Mouse (Mus musculus): ENCODE measurements around the gene Kcnmb2. TPM values are rescaled to one million over a fixed set of nuclear protein-coding genes. Genes with fewer than 3 reads are reported as not detected.

Kcnmb2 gene
- polyA plus RNA-seq, 1 experiment = not detected

DNA sequence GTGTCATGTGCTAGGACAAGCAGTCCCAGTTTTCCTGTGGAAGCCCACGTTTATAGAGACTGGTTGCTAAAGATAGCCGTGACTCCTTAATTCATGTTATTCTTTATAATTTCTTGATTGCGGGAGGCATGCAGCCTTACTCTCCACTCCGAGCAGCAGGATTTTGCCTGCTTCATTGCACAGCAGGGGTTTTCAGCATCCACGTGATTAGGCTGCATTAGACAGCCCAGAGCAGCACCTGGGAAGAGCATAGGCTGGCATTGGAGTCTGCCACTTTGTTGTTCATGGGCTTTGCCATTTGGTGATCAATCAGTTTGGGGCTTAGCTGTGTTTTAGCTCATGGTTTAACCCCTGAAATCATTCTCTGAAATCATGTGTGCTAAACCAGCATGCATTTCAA is 80.1 kb downstream of the Kcnmb2 start:
- TF ChIP-seq CTCF (IDR thresholded peaks at IDR 0.05; ENCODE audit: insufficient read depth, low read depth, low read length) (no peak), POLR2A (IDR thresholded peaks at IDR 0.05; ENCODE audit: insufficient read depth, low read depth, low read length) (no peak)
- Histone ChIP-seq H3K4me1 (ENCODE audit: control insufficient read depth, insufficient read depth, low read length) (no peaks in the 10 kb centered on the region), H3K4me3 (ENCODE audit: insufficient read depth, low read depth, low read length) (no peak overlapping the region), H3K27ac (ENCODE audit: insufficient read depth, low read depth, low read length) (no peak overlapping the region)
- 26% methylated on average over 5 of the region's 5 CpGs for WGBS

DNA sequence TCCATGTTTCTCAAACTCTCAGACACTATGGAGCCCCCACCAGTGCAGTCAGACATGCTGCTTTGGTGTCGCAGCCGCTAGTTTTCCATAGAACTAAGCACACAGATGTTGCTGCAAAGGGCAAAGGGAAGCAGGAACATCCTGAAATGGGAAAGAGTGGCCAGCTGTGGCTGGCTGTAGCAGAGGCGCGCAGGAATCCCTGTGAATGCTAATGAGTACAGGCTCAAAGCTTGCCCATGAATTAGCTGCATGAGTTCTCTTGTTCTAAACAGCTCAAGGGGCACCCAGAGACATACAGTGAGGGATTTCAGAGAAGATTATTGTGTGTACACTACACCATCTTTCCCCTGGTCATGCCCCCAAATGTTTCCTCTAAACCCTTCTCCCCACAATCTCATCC is 82.8 kb downstream of the Kcnmb2 start:
- TF ChIP-seq POLR2A (IDR thresholded peaks at IDR 0.05; ENCODE audit: insufficient read depth, low read depth, low read length) (no peak), CTCF (IDR thresholded peaks at IDR 0.05; ENCODE audit: insufficient read depth, low read depth, low read length) (no peak)
- H3K27ac ChIP-seq (ENCODE audit: insufficient read depth, low read depth, low read length) = no peak overlapping the region
- 76% methylated on average over 4 of the region's 4 CpGs for WGBS
- no peak overlapping the region for H3K4me3 ChIP-seq (ENCODE audit: insufficient read depth, low read depth, low read length)
- H3K4me1 ChIP-seq (ENCODE audit: control insufficient read depth, insufficient read depth, low read length) = no peaks in the 10 kb centered on the region

DNA sequence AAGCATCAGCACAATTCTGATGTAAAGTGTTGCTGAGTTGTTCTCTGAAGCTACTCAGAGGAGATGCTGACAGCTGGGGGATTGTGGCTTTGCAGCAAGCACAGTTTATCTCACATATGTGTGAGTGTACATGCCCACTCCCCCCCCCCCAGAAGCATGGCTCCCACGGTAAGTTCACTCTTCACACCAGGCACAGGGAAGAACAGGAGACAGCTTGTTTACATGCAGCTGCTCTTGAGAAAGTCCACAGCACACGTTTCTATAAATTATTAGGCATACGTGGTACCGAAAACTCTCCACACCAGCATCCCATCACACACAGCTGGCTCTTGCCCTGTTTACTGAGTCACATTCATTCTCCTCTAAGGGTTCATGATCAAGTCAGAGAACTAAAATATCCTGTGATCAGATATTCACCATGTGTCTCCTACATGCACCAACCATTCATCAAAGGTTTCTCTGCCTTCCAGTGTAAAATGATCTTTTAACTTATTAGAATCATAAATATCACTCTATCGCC is 89.3 kb downstream of the Kcnmb2 start:
- no peak overlapping the region for H3K27ac ChIP-seq (ENCODE audit: insufficient read depth, low read depth, low read length)
- no peak for TF ChIP-seq CTCF (IDR thresholded peaks at IDR 0.05; ENCODE audit: insufficient read depth, low read depth, low read length)
- no peaks in the 10 kb centered on the region for H3K4me1 ChIP-seq (ENCODE audit: control insufficient read depth, insufficient read depth, low read length)
- H3K4me3 ChIP-seq (ENCODE audit: insufficient read depth, low read depth, low read length) = no peak overlapping the region
- WGBS = 62% methylated on average over 5 of the region's 5 CpGs

DNA sequence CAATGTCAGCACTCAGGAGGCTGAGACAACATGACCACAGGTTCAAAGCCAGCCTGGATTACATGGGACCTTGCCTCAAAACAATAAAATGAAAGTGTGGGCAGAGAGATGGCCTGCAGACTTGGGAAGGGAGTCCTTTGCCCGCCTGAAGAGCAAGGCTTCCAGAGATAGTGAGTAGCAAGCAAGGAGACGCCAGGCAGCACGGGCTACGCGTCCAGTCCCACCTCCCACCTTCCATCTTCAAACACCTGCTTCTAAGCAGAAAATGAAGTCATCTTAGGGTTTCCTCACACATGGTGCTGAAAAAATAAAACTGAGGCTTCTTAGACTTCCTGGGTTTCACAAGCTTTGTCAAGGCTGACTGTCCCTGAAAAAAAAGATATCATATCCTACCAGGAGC is 109.3 kb downstream of the Kcnmb2 start:
- H3K4me1 ChIP-seq (ENCODE audit: control insufficient read depth, insufficient read depth, low read length) = 0 out of 2 replicates have a peak, but pooled peaks cover 2% of the 10 kb centered on the region
- WGBS = 94% methylated on average over 5 of the region's 5 CpGs
- no peak for TF ChIP-seq CTCF (IDR thresholded peaks at IDR 0.05; ENCODE audit: insufficient read depth, low read depth, low read length)
- TF ChIP-seq POLR2A (IDR thresholded peaks at IDR 0.05; ENCODE audit: insufficient read depth, low read depth, low read length) = no peak
- no peak overlapping the region for H3K27ac ChIP-seq (ENCODE audit: insufficient read depth, low read depth, low read length)
- no peak overlapping the region for H3K4me3 ChIP-seq (ENCODE audit: insufficient read depth, low read depth, low read length)

DNA sequence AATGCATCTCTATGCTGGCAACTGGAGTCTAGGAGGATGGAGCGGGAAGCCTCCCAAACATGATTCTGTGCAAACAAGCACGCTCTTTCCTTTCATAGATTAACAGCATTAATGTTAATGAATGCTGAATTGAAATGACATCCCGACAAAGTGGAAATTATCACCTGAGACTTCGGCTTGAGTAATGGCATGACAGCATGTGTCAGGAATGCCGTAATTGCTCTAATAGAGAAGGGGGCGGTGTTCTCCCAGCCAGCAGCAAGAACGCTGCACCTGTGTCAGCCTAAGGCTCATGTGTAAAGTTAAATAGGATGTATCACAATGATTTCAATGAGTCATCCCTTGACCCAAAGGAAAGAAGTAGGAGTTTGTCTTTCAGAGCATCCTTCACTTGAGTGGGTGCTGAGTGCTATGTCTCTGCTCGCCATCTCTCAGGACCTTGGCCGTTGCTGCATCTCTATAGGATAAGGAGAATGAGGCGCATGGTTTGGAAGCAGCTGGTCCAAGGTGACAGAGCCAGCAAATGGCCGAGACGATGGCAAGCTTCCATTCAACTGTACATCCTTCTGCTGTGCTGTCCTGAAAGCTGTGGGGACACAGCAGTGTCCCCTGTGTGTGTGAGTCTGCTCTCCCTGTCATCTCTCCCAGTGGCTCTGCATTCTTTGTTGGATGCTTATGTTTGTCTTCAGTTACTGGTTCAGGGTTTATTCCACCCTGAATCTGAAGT is 110.1 kb downstream of the Kcnmb2 start:
- Histone ChIP-seq H3K4me1 (ENCODE audit: control insufficient read depth, insufficient read depth, low read length) (0 out of 2 replicates have a peak, but pooled peaks cover 2% of the 10 kb centered on the region), H3K27ac (ENCODE audit: insufficient read depth, low read depth, low read length) (no peak overlapping the region), H3K4me3 (ENCODE audit: insufficient read depth, low read depth, low read length) (no peak overlapping the region)
- TF ChIP-seq POLR2A (IDR thresholded peaks at IDR 0.05; ENCODE audit: insufficient read depth, low read depth, low read length) (no peak), CTCF (IDR thresholded peaks at IDR 0.05; ENCODE audit: insufficient read depth, low read depth, low read length) (no peak)
- 79% methylated on average over 12 of the region's 12 CpGs for WGBS

DNA sequence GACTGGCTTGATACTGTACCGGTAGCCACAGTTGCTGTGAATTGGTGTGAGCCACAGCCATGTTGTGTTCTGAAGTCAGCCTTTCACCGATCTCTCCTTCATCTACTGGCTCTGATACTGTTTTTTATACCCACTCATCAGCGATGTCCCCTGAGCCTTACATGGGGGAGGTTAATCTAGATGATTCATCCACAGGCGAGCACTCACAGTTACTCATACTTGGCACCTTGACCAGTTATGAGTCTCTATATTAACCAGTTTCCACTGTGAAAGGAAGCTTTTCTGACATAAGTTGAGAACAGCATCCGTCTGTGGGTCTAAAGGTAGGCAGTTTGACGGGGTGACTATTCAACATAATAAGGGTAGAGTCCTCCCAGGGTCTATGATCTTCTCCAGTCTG is 118.7 kb downstream of the Kcnmb2 start:
- no peak overlapping the region for H3K27ac ChIP-seq (ENCODE audit: insufficient read depth, low read depth, low read length)
- H3K4me1 ChIP-seq (ENCODE audit: control insufficient read depth, insufficient read depth, low read length) = no peaks in the 10 kb centered on the region
- TF ChIP-seq POLR2A (IDR thresholded peaks at IDR 0.05; ENCODE audit: insufficient read depth, low read depth, low read length) (no peak), CTCF (IDR thresholded peaks at IDR 0.05; ENCODE audit: insufficient read depth, low read depth, low read length) (no peak)
- WGBS = 93% methylated on average over 6 of the region's 6 CpGs
- H3K4me3 ChIP-seq (ENCODE audit: insufficient read depth, low read depth, low read length) = no peak overlapping the region

DNA sequence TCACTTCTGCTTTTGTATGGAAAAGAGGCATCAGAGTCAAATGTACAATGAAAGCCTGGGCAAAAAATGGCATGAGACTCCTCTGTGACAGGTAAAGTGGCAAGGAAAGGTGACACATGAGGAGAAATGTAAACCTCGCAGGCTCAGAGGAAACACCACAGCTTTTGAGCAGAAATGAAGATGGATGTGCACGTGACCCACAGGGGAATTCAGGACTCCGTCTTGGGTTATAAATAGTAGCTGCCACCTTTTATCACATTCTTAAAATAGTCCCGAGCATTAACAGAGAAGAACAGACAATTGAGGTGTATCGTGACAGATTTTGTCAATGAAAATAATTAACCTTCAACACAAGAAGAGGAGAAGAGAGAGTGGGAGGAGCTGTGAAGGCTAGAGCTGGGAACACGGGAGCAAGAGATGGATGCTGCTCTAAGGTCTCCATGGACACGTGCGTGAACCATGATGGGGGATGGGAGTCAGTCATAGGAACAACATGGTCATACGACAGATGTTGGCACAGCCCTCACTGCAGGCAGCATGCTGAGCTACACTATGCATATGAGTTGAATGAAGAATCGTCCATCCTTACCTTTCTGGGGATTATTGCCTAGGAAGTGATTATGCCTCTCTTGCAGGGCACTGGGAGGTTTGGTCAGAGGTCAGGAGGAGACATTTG is 127.2 kb downstream of the Kcnmb2 start:
- 82% methylated on average over 10 of the region's 10 CpGs for WGBS
- TF ChIP-seq POLR2A (IDR thresholded peaks at IDR 0.05; ENCODE audit: insufficient read depth, low read depth, low read length) (no peak), CTCF (IDR thresholded peaks at IDR 0.05; ENCODE audit: insufficient read depth, low read depth, low read length) (no peak)
- Histone ChIP-seq H3K27ac (ENCODE audit: insufficient read depth, low read depth, low read length) (no peak overlapping the region), H3K4me1 (ENCODE audit: control insufficient read depth, insufficient read depth, low read length) (no peaks in the 10 kb centered on the region), H3K4me3 (ENCODE audit: insufficient read depth, low read depth, low read length) (no peak overlapping the region)

DNA sequence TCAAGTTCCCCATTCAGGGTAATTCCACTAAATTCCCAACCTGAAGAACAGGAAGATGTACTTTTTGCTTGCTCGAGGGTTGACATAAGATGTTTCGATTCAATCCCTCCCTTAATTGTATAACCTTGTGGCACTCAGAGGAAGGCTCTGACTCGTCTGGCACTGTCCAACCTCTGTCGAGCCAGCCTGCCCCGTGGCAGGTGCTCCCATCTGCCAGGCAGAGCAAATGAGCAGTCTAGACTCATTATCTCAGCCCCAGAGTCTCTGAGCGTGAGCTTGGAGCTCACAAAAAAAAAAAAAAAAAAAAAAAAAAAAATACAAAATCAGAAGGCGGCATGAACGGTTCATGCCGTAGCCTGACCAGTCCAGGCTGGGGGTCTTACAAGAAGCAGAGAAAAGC is 130.1 kb downstream of the Kcnmb2 start:
- Histone ChIP-seq H3K4me1 (ENCODE audit: control insufficient read depth, insufficient read depth, low read length) (no peaks in the 10 kb centered on the region), H3K4me3 (ENCODE audit: insufficient read depth, low read depth, low read length) (no peak overlapping the region), H3K27ac (ENCODE audit: insufficient read depth, low read depth, low read length) (no peak overlapping the region)
- no peak for TF ChIP-seq CTCF (IDR thresholded peaks at IDR 0.05; ENCODE audit: insufficient read depth, low read depth, low read length)
- no peak for TF ChIP-seq POLR2A (IDR thresholded peaks at IDR 0.05; ENCODE audit: insufficient read depth, low read depth, low read length)
- WGBS = 43% methylated on average over 9 of the region's 9 CpGs

DNA sequence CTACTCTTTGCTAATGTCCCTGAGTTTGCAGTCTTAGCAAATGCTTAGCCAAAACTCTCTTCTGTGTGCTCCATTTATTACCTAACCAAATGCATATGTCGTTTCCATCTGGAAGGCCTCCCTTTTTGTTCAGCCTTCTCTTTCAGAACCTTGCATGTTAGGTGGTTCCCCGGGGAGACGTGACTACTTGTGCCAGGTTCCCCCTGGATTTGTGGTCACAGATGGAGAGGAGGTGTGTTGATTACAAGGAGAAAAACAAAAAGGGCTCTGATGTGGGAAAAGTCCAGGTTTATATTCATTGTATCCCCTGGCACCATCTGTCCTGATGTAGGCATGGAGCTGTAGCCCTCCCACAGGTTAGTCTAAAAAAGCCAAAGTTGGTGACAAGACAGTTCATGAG is 141.5 kb downstream of the Kcnmb2 start:
- TF ChIP-seq CTCF (IDR thresholded peaks at IDR 0.05; ENCODE audit: insufficient read depth, low read depth, low read length) = no peak
- TF ChIP-seq POLR2A (IDR thresholded peaks at IDR 0.05; ENCODE audit: insufficient read depth, low read depth, low read length) = no peak
- WGBS = 60% methylated on average over 3 of the region's 3 CpGs
- Histone ChIP-seq H3K4me1 (ENCODE audit: control insufficient read depth, insufficient read depth, low read length) (no peaks in the 10 kb centered on the region), H3K27ac (ENCODE audit: insufficient read depth, low read depth, low read length) (no peak overlapping the region), H3K4me3 (ENCODE audit: insufficient read depth, low read depth, low read length) (no peak overlapping the region)
